Mouse (Mus musculus): ENCODE measurements at regions not wholly inside any gene's neighbourhood (a gene's known extent, or its start where the extent isn't known, plus 50 kb on each side); places are given as distances from the start of the nearest gene placed in this dataset.
A peak's percentile ranks its signal among the peaks of the same experiment; 100 is the strongest.

GRCm38 (mm10) chr7:71648314-71648713, 297.0 kb upstream of the Gm10295 start:
- ATAC-seq: no peak
- WGBS: 76% methylated on average over 6 of the region's 6 CpGs

DNA sequence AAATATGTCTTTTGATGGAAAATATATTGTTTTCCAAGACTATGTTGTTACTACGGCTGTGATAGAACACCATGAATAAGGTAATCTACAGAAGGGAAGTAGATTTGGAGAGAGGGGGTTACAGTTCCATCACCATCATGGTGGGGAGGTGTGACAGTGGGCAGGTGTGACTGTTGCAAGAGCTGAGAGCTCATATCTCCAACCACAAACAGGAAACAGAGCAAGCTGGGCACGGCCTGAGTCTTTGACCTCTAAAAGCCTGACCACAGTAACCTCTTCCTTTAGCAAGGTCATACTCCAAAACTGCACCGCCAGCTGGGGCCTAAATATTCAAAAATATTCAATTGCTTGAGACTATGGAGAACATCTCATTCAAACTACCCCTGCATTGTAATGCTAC, 295.7 kb upstream of the Gm10295 start:
- no peak for ATAC-seq
- Histone ChIP-seq H3K4me3 (ENCODE audit: low read depth, low read length) (no peak overlapping the region), H3K4me2 (ENCODE audit: low read length) (no peak overlapping the region), H3K4me1 (ENCODE audit: control insufficient read depth, insufficient read depth, low read length) (no peaks in the 10 kb centered on the region), H3K9ac (ENCODE audit: low read depth, low read length) (no peak overlapping the region), H3K36me3 (ENCODE audit: control insufficient read depth, insufficient read depth, low read length) (no peaks in the 10 kb centered on the region), H3K9me3 (replicated peaks; ENCODE audit: control insufficient read depth, low read length, poor library complexity, severe bottlenecking) (no peaks in the 10 kb centered on the region), H3K27ac (ENCODE audit: low read length) (no peak overlapping the region), H3K27me3 (ENCODE audit: control insufficient read depth, insufficient read depth, low read depth, low read length) (no peaks in the 10 kb centered on the region)
- WGBS: 94% methylated on average over 3 of the region's 3 CpGs

More at GRCm38 (mm10) chr7:71648314-71648713, 297.0 kb upstream of the Gm10295 start:
- Histone ChIP-seq H3K9ac (ENCODE audit: low read depth, low read length) (no peak overlapping the region), H3K27me3 (ENCODE audit: control insufficient read depth, insufficient read depth, low read depth, low read length) (no peaks in the 10 kb centered on the region), H3K36me3 (ENCODE audit: control insufficient read depth, insufficient read depth, low read length) (no peaks in the 10 kb centered on the region), H3K4me1 (ENCODE audit: control insufficient read depth, insufficient read depth, low read length) (no peaks in the 10 kb centered on the region), H3K9me3 (replicated peaks; ENCODE audit: control insufficient read depth, low read length, poor library complexity, severe bottlenecking) (no peaks in the 10 kb centered on the region), H3K4me3 (ENCODE audit: low read depth, low read length) (no peak overlapping the region), H3K4me2 (ENCODE audit: low read length) (no peak overlapping the region), H3K27ac (ENCODE audit: low read length) (no peak overlapping the region)

DNA sequence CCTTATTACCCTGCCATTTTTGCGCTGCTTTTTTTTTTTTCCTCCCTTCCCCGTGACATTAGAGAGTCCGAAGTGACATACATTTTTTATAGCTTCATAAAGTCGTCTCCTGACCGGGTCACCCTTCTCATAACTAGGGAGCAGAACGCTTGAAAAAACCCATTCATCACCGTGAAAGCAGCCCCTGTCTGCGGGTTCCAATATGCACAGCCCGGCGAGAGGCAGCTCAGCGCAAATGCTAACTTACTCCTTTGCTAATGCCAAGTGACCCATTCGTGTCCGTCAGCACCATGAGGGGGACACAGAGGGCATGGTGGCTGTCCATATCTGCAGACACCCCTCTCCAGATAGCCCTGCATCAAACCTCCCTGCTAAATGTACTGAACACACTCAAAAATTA, 271.8 kb upstream of the Gm10295 start:
- Histone ChIP-seq H3K27ac (ENCODE audit: low read length) (no peak overlapping the region), H3K4me3 (ENCODE audit: low read depth, low read length) (0 out of 2 replicates have a peak overlapping the region, but pooled peaks have one; percentile 6), H3K36me3 (ENCODE audit: control insufficient read depth, insufficient read depth, low read length) (no peaks in the 10 kb centered on the region), H3K4me2 (ENCODE audit: low read length) (peak overlapping the region; percentile 45), H3K9me3 (replicated peaks; ENCODE audit: control insufficient read depth, low read length, poor library complexity, severe bottlenecking) (no peaks in the 10 kb centered on the region), H3K9ac (ENCODE audit: low read depth, low read length) (no peak overlapping the region), H3K4me1 (ENCODE audit: control insufficient read depth, insufficient read depth, low read length) (no peaks in the 10 kb centered on the region), H3K27me3 (ENCODE audit: control insufficient read depth, insufficient read depth, low read depth, low read length) (no peaks in the 10 kb centered on the region)
- 30% methylated on average over 13 of the region's 13 CpGs for WGBS
- ATAC-seq: peak; percentile 67; the same call in 1 of the 2 replicates

DNA sequence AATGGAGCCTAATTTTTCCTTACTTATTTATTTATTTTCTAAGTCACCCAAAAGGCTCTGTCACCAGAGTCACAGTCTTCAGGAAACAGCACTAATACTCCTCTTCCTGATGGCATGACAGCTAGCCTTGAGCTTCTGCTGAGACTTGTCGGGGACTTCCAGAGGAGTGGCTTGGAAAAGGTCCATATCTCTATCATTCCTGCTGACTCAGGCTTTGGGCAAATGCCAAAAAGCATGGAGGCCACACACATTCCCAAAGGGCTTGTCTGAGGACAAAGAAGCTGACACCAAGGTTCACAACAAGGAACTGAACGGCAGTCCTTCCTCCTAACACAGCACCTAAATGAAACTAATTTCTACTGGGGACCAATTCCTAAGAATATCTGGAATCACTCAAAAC, 251.9 kb upstream of the Gm10295 start:
- WGBS: 51% methylated on average over 2 of the region's 2 CpGs
- H3K9ac ChIP-seq (ENCODE audit: low read depth, low read length): no peak overlapping the region
- no peak overlapping the region for H3K27ac ChIP-seq (ENCODE audit: low read length)
- ATAC-seq: no peak
- no peaks in the 10 kb centered on the region for H3K27me3 ChIP-seq (ENCODE audit: control insufficient read depth, insufficient read depth, low read depth, low read length)
- H3K9me3 ChIP-seq (replicated peaks; ENCODE audit: control insufficient read depth, low read length, poor library complexity, severe bottlenecking): no peaks in the 10 kb centered on the region
- H3K36me3 ChIP-seq (ENCODE audit: control insufficient read depth, insufficient read depth, low read length): no peaks in the 10 kb centered on the region
- no peak overlapping the region for H3K4me3 ChIP-seq (ENCODE audit: low read depth, low read length)
- no peak overlapping the region for H3K4me2 ChIP-seq (ENCODE audit: low read length)
- H3K4me1 ChIP-seq (ENCODE audit: control insufficient read depth, insufficient read depth, low read length): no peaks in the 10 kb centered on the region

- Histone ChIP-seq H3K9ac (ENCODE audit: low read depth, low read length) (no peak overlapping the region), H3K27me3 (ENCODE audit: control insufficient read depth, insufficient read depth, low read depth, low read length) (no peaks in the 10 kb centered on the region), H3K9me3 (replicated peaks; ENCODE audit: control insufficient read depth, low read length, poor library complexity, severe bottlenecking) (no peaks in the 10 kb centered on the region), H3K4me2 (ENCODE audit: low read length) (no peak overlapping the region), H3K27ac (ENCODE audit: low read length) (no peak overlapping the region), H3K36me3 (ENCODE audit: control insufficient read depth, insufficient read depth, low read length) (no peaks in the 10 kb centered on the region), H3K4me3 (ENCODE audit: low read depth, low read length) (no peak overlapping the region), H3K4me1 (ENCODE audit: control insufficient read depth, insufficient read depth, low read length) (no peaks in the 10 kb centered on the region)
- no peak for ATAC-seq
- WGBS: 88% methylated on average over 3 of the region's 3 CpGs
Measured at GRCm38 (mm10) chr7:71596780-71597179, 245.5 kb upstream of the Gm10295 start.

GRCm38 (mm10) chr7:71587626-71588025, 236.3 kb upstream of the Gm10295 start:
- Histone ChIP-seq H3K27ac (ENCODE audit: low read length) (no peak overlapping the region), H3K9ac (ENCODE audit: low read depth, low read length) (no peak overlapping the region), H3K27me3 (ENCODE audit: control insufficient read depth, insufficient read depth, low read depth, low read length) (no peaks in the 10 kb centered on the region), H3K4me2 (ENCODE audit: low read length) (no peak overlapping the region), H3K4me1 (ENCODE audit: control insufficient read depth, insufficient read depth, low read length) (no peaks in the 10 kb centered on the region), H3K36me3 (ENCODE audit: control insufficient read depth, insufficient read depth, low read length) (no peaks in the 10 kb centered on the region), H3K4me3 (ENCODE audit: low read depth, low read length) (no peak overlapping the region), H3K9me3 (replicated peaks; ENCODE audit: control insufficient read depth, low read length, poor library complexity, severe bottlenecking) (no peaks in the 10 kb centered on the region)
- no peak for ATAC-seq
- 79% methylated on average over 5 of the region's 5 CpGs for WGBS

- no peaks in the 10 kb centered on the region for H3K27me3 ChIP-seq (ENCODE audit: control insufficient read depth, insufficient read depth, low read depth, low read length)
- ATAC-seq: no peak
- H3K4me2 ChIP-seq (ENCODE audit: low read length): no peak overlapping the region
- H3K4me3 ChIP-seq (ENCODE audit: low read depth, low read length): no peak overlapping the region
- no peak overlapping the region for H3K9ac ChIP-seq (ENCODE audit: low read depth, low read length)
- no peak overlapping the region for H3K27ac ChIP-seq (ENCODE audit: low read length)
- no peaks in the 10 kb centered on the region for H3K4me1 ChIP-seq (ENCODE audit: control insufficient read depth, insufficient read depth, low read length)
- H3K36me3 ChIP-seq (ENCODE audit: control insufficient read depth, insufficient read depth, low read length): no peaks in the 10 kb centered on the region
- WGBS: 66% methylated on average over 1 of the region's 1 CpGs
- H3K9me3 ChIP-seq (replicated peaks; ENCODE audit: control insufficient read depth, low read length, poor library complexity, severe bottlenecking): no peaks in the 10 kb centered on the region
Measured at GRCm38 (mm10) chr7:71583443-71584055, 232.3 kb upstream of the Gm10295 start.

DNA sequence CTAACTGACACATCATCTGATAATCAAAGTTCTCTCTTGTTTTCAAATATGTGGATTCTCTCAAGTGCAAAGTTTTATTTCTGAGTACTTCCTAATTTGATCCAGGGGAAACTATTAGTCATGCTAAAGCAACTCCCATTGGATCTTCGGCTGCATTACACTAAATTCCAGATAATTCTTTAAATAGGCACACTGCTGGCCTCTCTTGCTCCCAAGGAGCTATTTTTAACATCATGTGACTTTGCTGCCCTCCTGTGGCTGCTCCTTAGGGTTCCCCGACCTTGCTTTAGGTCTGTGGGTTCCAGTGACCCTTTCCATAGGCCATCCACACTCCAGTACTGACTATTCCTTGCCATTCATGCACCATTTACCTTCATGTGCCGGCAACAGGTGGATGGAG, 230.5 kb upstream of the Gm10295 start:
- 34% methylated on average over 3 of the region's 3 CpGs for WGBS
- no peak for ATAC-seq
- H3K36me3 ChIP-seq (ENCODE audit: control insufficient read depth, insufficient read depth, low read length): no peaks in the 10 kb centered on the region
- H3K4me3 ChIP-seq (ENCODE audit: low read depth, low read length): no peak overlapping the region
- no peak overlapping the region for H3K9ac ChIP-seq (ENCODE audit: low read depth, low read length)
- no peak overlapping the region for H3K4me2 ChIP-seq (ENCODE audit: low read length)
- no peaks in the 10 kb centered on the region for H3K9me3 ChIP-seq (replicated peaks; ENCODE audit: control insufficient read depth, low read length, poor library complexity, severe bottlenecking)
- no peak overlapping the region for H3K27ac ChIP-seq (ENCODE audit: low read length)
- no peaks in the 10 kb centered on the region for H3K4me1 ChIP-seq (ENCODE audit: control insufficient read depth, insufficient read depth, low read length)
- no peaks in the 10 kb centered on the region for H3K27me3 ChIP-seq (ENCODE audit: control insufficient read depth, insufficient read depth, low read depth, low read length)

DNA sequence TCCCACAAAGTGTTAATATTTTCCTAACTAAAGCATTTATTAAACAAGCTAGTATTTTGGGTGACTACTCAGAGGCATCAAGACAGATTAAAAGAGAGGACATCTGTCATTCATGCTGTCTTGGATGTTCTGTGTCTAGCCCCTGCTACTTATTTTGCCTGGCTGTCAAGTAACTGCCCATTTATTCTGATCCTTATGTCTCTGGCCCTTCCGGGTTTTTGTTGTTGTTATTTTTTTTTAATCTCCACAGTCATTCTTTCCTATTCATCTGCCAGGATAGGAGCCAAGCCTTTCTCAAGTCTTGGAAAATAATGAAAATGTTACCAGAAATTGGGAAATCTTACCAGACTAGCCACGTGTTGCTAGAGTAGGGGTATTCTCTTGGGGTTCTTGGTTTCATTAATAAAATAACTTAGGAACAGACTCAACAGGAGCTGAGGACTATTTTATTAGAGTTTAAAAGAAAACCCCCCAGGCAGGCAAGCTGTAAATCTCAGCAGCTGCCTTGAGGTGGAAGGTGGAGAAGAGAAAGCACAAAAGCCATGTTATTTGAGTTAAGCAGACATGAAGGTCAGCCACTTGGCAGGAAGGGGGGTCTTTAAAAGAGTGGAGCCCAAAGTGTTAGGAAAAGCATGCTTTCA, 209.1 kb upstream of the Gm10295 start:
- no peaks in the 10 kb centered on the region for H3K4me1 ChIP-seq (ENCODE audit: control insufficient read depth, insufficient read depth, low read length)
- H3K4me3 ChIP-seq (ENCODE audit: low read depth, low read length): no peak overlapping the region
- no peak overlapping the region for H3K9ac ChIP-seq (ENCODE audit: low read depth, low read length)
- WGBS: 57% methylated on average over 2 of the region's 2 CpGs
- no peaks in the 10 kb centered on the region for H3K36me3 ChIP-seq (ENCODE audit: control insufficient read depth, insufficient read depth, low read length)
- no peak overlapping the region for H3K27ac ChIP-seq (ENCODE audit: low read length)
- no peak overlapping the region for H3K4me2 ChIP-seq (ENCODE audit: low read length)
- ATAC-seq: no peak
- H3K9me3 ChIP-seq (replicated peaks; ENCODE audit: control insufficient read depth, low read length, poor library complexity, severe bottlenecking): no peaks in the 10 kb centered on the region
- H3K27me3 ChIP-seq (ENCODE audit: control insufficient read depth, insufficient read depth, low read depth, low read length): no peaks in the 10 kb centered on the region

All from midbrain, embryonic 16.5 days (tissue).